Mouse (Mus musculus) midbrain, embryonic 16.5 days (tissue): Measurements from ENCODE around the gene Psg25. TPM values are rescaled to one million over a fixed set of nuclear protein-coding genes. Genes with fewer than 3 reads are reported as not detected.
"Not testable (repeated sequence)": the region's sequence is repeated elsewhere in the genome, so short reads cannot be mapped to it uniquely, and the experiment has no call there.

Source experiments
- ATAC-seq: fragments of 200-750 bp; cut with Nextera tagmentation; 2 replicates; pipeline ENCODE4 v1.8.0; 2017; ENCODE audit warnings: moderate TSS enrichment
- H3K27ac ChIP-seq: fragments of 300-500 bp; sonication (generic); 2 replicates; pipeline ENCODE4 v1.5.1; 2014; ENCODE audit warnings: mild to moderate bottlenecking, low read length, mixed read lengths
- H3K27me3 ChIP-seq: fragments of 300-500 bp; sonication (generic); 2 replicates; pipeline ENCODE4 v1.6.1; 2014; ENCODE audit warnings: low read depth, low read length, mixed read lengths; ENCODE audit not compliant: control insufficient read depth, insufficient read depth
- H3K36me3 ChIP-seq: fragments of 300-500 bp; sonication (generic); 2 replicates; pipeline ENCODE4 v1.6.1; 2014; ENCODE audit warnings: mild to moderate bottlenecking, low read length, moderate library complexity, mixed read lengths; ENCODE audit not compliant: control insufficient read depth, insufficient read depth
- H3K4me1 ChIP-seq: fragments of 300-500 bp; sonication (generic); 2 replicates; pipeline ENCODE4 v1.6.1; 2014; ENCODE audit warnings: mild to moderate bottlenecking, low read length, mixed read lengths; ENCODE audit not compliant: control insufficient read depth, insufficient read depth
- H3K4me2 ChIP-seq: fragments of 300-500 bp; sonication (generic); 2 replicates; pipeline ENCODE4 v1.6.1; 2014; ENCODE audit warnings: mild to moderate bottlenecking, low read length, mixed read lengths
- H3K4me3 ChIP-seq: fragments of 300-500 bp; sonication (generic); 2 replicates; pipeline ENCODE4 v1.5.1; 2014; ENCODE audit warnings: low read depth, mild to moderate bottlenecking, low read length, moderate library complexity, mixed read lengths
- H3K9ac ChIP-seq: fragments of 300-500 bp; sonication (generic); 2 replicates; pipeline ENCODE4 v1.6.1; 2014; ENCODE audit warnings: low read depth, low read length, mixed read lengths
- H3K9me3 ChIP-seq: fragments of 300-500 bp; sonication (generic); replicated peaks from 2 replicates; pipeline ENCODE4 v1.6.1; 2014; ENCODE audit warnings: mild to moderate bottlenecking, low read length, mixed read lengths; ENCODE audit not compliant: control insufficient read depth, poor library complexity, severe bottlenecking
- WGBS: fragments of 180-500 bp; shearing (Covaris S2); extraction: QIAGEN DNeasy Blood & Tissue Kit; methylation state at CpG from one replicate; pipeline ENCODE4 v1.1.7; 2014; 5-methylcytosine and 5-hydroxymethylcytosine counted together
- polyA plus RNA-seq: library from polyadenylated mRNA; unstranded; fragments of >200 nt; fragmentation: Nextera tagmentation; extraction: Ambion mirVana; gene quantifications from 2 replicates; pipeline ENCODE4 v1.2.1, GENCODE M21; 2015

Psg25 gene
- not detected in 2 replicates for polyA plus RNA-seq

- no peak within 1 kb of the TSS for H3K27ac ChIP-seq
- no peaks in the 10 kb centered on the region for H3K27me3 ChIP-seq
- H3K36me3 ChIP-seq: no peaks in the 10 kb centered on the region
- H3K4me3 ChIP-seq: no peak within 1 kb of the TSS
- 95% methylated on average over 1 of the region's 1 CpGs for WGBS
- no peak for ATAC-seq
- no peak within 1 kb of the TSS for H3K9ac ChIP-seq
- H3K4me2 ChIP-seq: no peak within 1 kb of the TSS
- no peaks in the 10 kb centered on the region for H3K4me1 ChIP-seq
- peaks cover 2% of the 10 kb centered on the region; the same call in 1 of the 2 replicates for H3K9me3 ChIP-seq
Measured at GRCm38 (mm10) chr7:18532169-18532568, at the start of gene Psg25. Gene Psg25 (minus strand): TSS chr7:18532269.

DNA sequence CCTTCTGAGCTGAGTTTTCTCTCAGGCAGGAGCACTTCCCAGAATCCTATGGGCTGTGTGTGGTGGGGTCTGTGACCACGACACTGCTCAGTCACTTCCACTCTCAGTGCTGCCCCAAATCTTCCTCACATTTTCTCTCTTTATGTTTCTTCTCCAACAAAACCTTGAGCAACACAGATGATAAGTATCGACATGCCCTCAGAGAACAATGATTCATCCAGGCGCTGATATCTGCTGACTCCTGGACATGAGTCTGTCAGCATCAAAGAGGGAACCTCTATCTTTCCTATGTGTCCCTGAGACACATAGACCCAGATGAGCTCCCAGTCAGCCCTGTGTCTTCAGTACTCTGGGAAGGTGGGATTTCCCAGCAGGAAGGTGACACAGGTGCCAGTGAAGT lies 35.1 kb upstream of the Psg25 start, which contains the start of gene Psg27:
Psg27 (minus strand) TSS at position 101 of the 400 bp plus-strand sequence.
- Histone ChIP-seq H3K9ac (no peak within 1 kb of the TSS), H3K36me3 (no peaks in the 10 kb centered on the region), H3K27me3 (no peaks in the 10 kb centered on the region), H3K4me3 (no peak within 1 kb of the TSS), H3K27ac (no peak within 1 kb of the TSS), H3K4me1 (no peaks in the 10 kb centered on the region), H3K4me2 (no peak within 1 kb of the TSS), H3K9me3 (0 out of 2 replicates have a peak, but pooled peaks cover 3% of the 10 kb centered on the region)
- no peak for ATAC-seq
- 90% methylated on average over 3 of the region's 3 CpGs for WGBS

- Histone ChIP-seq H3K9ac (no peak overlapping the region), H3K4me2 (no peak overlapping the region), H3K9me3 (0 out of 2 replicates have a peak, but pooled peaks cover 3% of the 10 kb centered on the region), H3K4me1 (no peaks in the 10 kb centered on the region), H3K27ac (no peak overlapping the region), H3K36me3 (no peaks in the 10 kb centered on the region), H3K4me3 (no peak overlapping the region), H3K27me3 (no peaks in the 10 kb centered on the region)
- no peak for ATAC-seq
Measured at GRCm38 (mm10) chr7:18559850-18560249, 27.8 kb upstream of the Psg25 start.

GRCm38 (mm10) chr7:18555751-18556150 lies 23.7 kb upstream of the Psg25 start:
- WGBS: 85% methylated on average over 3 of the region's 3 CpGs
- not testable (repeated sequence) for H3K36me3 ChIP-seq, H3K27ac ChIP-seq, H3K4me3 ChIP-seq, H3K4me2 ChIP-seq, H3K27me3 ChIP-seq, H3K4me1 ChIP-seq, H3K9ac ChIP-seq, H3K9me3 ChIP-seq, ATAC-seq

DNA sequence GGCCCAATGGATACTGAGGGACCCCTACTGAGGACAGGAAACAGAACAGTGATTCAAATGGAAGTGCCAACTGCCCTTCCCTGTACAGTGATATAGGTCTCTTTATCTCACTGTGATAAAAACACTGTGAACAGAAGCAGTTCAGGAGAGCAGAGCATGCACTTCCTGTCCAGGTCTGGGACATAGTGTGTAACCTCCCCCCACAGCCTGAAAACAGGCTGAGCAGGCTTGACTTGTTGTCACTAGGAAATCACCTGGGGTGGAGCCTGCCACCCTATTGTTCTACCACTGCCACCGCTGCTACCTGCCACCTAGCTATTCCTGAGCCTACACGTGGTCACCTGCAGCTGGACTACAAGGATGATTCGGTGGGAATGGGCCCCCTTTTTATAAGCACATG lies 1.4 kb upstream of the Psg25 start:
- H3K4me2 ChIP-seq: no peak overlapping the region
- H3K27me3 ChIP-seq: no peaks in the 10 kb centered on the region
- ATAC-seq: no peak
- no peaks in the 10 kb centered on the region for H3K4me1 ChIP-seq
- H3K9ac ChIP-seq: no peak overlapping the region
- no peak overlapping the region for H3K27ac ChIP-seq
- H3K36me3 ChIP-seq: no peaks in the 10 kb centered on the region
- WGBS: 53% methylated on average over 3 of the region's 3 CpGs
- peaks cover 2% of the 10 kb centered on the region; the same call in 1 of the 2 replicates for H3K9me3 ChIP-seq
- no peak overlapping the region for H3K4me3 ChIP-seq

- Histone ChIP-seq H3K27ac (no peak overlapping the region), H3K27me3 (no peaks in the 10 kb centered on the region), H3K4me3 (no peak overlapping the region), H3K9ac (no peak overlapping the region), H3K4me2 (no peak overlapping the region), H3K36me3 (no peaks in the 10 kb centered on the region), H3K4me1 (no peaks in the 10 kb centered on the region), H3K9me3 (peaks cover 3% of the 10 kb centered on the region; the same call in 1 of the 2 replicates)
- ATAC-seq: no peak
- 93% methylated on average over 8 of the region's 8 CpGs for WGBS
Measured at GRCm38 (mm10) chr7:18524668-18525067, 7.4 kb downstream of the Psg25 start.

- not testable (repeated sequence) for H3K4me3 ChIP-seq, H3K4me1 ChIP-seq, H3K36me3 ChIP-seq, H3K9me3 ChIP-seq, H3K27ac ChIP-seq, H3K27me3 ChIP-seq, H3K9ac ChIP-seq, ATAC-seq, H3K4me2 ChIP-seq
Measured at GRCm38 (mm10) chr7:18512848-18513247, 19.2 kb downstream of the Psg25 start.

- H3K27ac ChIP-seq, ATAC-seq, H3K36me3 ChIP-seq, H3K4me3 ChIP-seq, H3K9ac ChIP-seq, H3K4me1 ChIP-seq, H3K27me3 ChIP-seq, H3K9me3 ChIP-seq, H3K4me2 ChIP-seq: not testable (repeated sequence)
- WGBS: 66% methylated on average over 2 of the region's 2 CpGs
Measured at GRCm38 (mm10) chr7:18512417-18512816, 19.7 kb downstream of the Psg25 start.

DNA sequence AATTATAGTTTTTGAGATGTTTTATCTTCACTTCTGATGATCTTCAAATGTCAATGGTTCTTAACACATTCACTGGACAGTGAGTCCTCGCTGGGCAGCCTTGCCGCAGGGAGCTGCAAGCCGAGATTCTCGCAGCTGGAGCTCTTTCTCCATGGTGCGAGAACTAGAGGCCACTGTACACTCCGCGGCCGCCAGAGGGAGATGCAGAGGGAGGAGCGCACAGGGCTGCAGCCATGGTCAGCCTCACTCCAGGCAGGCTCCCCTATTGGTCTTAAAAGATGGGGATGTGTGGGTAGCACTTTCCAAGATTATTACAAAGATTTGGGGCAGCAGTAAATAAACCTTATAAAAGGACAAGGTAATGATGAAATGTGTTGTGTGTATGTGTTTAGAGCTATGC lies 20.6 kb downstream of the Psg25 start:
- Histone ChIP-seq H3K4me2 (no peak overlapping the region), H3K4me1 (no peaks in the 10 kb centered on the region), H3K4me3 (no peak overlapping the region), H3K36me3 (no peaks in the 10 kb centered on the region), H3K9ac (no peak overlapping the region), H3K27me3 (no peaks in the 10 kb centered on the region), H3K9me3 (no peaks in the 10 kb centered on the region), H3K27ac (no peak overlapping the region)
- 21% methylated on average over 9 of the region's 9 CpGs for WGBS
- no peak for ATAC-seq
